Mouse (Mus musculus) cortical plate, adult 2 months (tissue): ENCODE results near the gene Asic4.

Experiments
- CTCF ChIP-seq: fragments of 200-500 bp; IDR thresholded peaks from 2 replicates; pipeline ENCODE4 v1.5.1; 2011; ENCODE audit warnings: mild to moderate bottlenecking, control low read depth, low read length; ENCODE audit not compliant: insufficient read depth; ENCODE audit errors: extremely low read depth
- POLR2A ChIP-seq: fragments of 200-500 bp; IDR thresholded peaks from 2 replicates; pipeline ENCODE4 v1.6.1; 2011; ENCODE audit warnings: mild to moderate bottlenecking, low read length, control low read depth; ENCODE audit not compliant: insufficient read depth; ENCODE audit errors: extremely low read depth

DNA sequence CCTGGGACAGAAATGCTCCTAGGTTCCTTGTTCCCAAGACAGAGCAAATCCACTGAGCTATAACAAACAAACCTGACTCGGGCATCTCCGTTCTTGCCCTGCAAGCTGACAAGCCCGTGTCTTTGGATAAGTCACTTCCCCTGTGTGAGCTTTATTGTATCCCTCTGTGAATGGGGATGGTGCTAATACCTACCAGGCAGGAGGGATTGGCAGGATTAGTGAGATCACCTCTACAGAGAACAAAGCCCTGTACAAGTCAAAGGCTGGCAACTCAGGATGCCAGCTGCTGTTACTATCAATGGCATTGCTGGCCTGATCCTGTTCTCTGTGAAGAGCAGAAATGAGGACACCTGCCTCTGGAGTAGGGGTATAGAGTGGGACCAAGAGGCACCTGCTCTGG is 44.7 kb upstream of the Asic4 start:
- TF ChIP-seq CTCF: no peak
- no peak for TF ChIP-seq POLR2A
